Mouse (Mus musculus) liver, postnatal 0 days (tissue): ENCODE data around the gene Sh3tc1.

Experiments
- CTCF ChIP-seq: sonication (generic); IDR thresholded peaks from 2 replicates; pipeline ENCODE4 v1.5.1; 2016; ENCODE audit warnings: antibody characterized with exemption, low read depth
- EP300 ChIP-seq: IDR thresholded peaks from 2 replicates; pipeline ENCODE4 v1.6.1; 2016; ENCODE audit warnings: antibody characterized with exemption, low read depth, mild to moderate bottlenecking

- TF ChIP-seq CTCF: no peak
- TF ChIP-seq EP300: no peak
These were observed 77.7 kb downstream of the Sh3tc1 start for GRCm38 (mm10) chr5:35662021-35662545.
